Mouse (Mus musculus): ENCODE measurements around the gene Tanc2. TPM values are rescaled to one million over a fixed set of nuclear protein-coding genes. Genes with fewer than 3 reads are reported as not detected.

Gene Tanc2
- total RNA-seq, 2 experiments from 2014 or later = 8.3 to 10.2 TPM

- no peak for DNase-seq
- intact Hi-C loops (cut with DNase I) = loop anchor here (5.0 to 10.0 kb wide), 4 partner anchors 321 to 639 kb away; no protein-coding TSS in a partner anchor
Observed at GRCm38 (mm10) chr11:105913580-105913979, 323.8 kb downstream of the Tanc2 start.

DNA sequence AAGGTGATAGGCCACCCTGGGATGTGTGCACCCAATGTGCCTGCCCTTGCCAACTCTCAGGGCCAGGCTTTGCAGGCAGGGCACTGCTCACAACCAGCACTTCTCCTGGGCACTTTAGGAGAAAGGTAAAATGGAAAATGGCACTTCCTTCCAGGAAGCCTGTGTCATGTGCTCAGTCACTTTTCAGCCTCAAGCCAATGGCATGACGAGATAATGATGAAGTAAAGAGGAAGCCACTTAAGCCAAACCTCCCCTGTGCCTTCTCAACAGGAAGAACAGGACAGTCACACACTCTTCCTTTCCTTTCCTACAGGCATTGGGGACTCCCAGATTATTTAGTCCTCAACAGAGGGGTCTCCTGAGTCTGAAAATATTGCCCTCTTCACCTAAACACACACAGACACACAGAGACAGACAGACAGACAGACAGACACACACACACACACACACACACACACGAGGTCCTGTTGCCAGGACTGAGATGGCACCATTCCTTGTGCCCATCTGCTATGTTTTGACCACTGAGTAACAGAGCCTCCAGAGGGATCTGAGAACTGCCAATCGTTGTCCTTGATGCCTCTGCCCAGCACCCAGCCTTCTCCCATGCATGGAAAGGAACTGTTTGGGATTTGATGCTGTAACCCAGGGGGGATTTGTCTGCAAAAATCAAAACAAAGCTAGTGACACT lies 330.5 kb downstream of the Tanc2 start:
- no peak for DNase-seq
- intact Hi-C loops (cut with DNase I) = no loop called here

DNA sequence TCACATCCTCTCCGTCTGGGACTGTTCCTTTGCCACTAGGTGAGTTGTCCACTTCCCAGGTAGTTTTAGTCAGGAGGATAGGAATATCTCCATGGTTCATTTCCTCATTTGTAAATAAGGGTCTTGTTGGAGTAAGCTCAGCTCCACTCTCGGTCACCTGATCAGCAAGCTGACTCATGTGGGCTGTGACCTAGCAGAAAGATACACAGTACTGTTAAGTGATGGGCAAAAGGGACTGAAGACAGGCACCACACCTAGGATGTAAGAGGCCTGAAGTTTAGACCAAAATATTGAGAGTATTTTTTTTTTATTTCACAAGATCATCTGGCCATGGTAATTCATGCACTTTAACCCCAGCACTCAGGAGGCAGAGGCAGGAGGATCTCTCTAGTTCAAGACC lies 331.1 kb downstream of the Tanc2 start:
- intact Hi-C loops (cut with DNase I) = no loop called here
- DNase-seq = no peak

- intact Hi-C loops (cut with DNase I) = no loop called here
- DNase-seq = no peak
Observed at GRCm38 (mm10) chr11:105921275-105921674, 331.5 kb downstream of the Tanc2 start.

DNA sequence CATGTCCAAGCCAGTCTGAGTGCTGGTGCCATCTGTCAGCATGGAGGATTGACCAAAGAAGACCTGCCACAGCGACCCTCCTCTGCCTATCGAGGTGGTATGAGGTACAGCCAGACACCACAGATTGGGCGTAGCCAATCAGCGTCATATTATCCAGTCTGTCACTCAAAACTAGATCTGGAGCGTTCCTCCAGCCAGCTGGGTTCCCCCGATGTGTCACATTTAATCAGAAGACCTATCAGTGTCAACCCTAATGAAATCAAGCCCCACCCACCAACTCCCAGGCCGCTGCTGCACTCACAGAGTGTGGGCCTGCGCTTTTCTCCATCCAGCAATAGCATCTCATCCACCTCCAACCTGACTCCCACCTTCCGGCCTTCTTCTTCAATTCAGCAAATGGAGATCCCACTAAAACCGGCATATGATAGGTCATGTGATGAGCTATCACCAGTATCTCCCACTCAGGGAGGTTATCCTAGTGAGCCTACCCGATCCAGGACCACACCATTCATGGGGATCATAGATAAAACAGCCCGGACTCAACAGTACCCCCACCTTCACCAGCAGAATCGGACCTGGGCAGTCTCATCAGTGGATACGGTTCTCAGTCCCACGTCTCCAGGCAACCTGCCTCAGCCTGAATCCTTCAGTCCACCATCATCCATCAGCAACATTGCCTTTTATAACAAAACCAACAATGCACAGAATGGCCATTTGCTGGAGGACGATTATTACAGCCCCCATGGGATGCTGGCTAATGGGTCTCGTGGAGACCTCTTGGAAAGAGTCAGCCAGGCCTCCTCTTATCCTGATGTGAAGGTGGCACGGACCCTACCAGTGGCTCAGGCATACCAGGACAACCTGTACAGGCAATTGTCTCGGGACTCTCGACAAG lies 333.2 kb downstream of the Tanc2 start:
- intact Hi-C loops (cut with DNase I) = no loop called here
- no peak for DNase-seq

GRCm38 (mm10) chr11:105927065-105928030 lies 337.6 kb downstream of the Tanc2 start:
- DNase-seq = peak in 1 of 2 experiments; percentile 66
- intact Hi-C loops (cut with DNase I) = loop anchor here (2.0 kb wide), 2 partner anchors 41 to 99 kb away; no protein-coding TSS in a partner anchor

DNA sequence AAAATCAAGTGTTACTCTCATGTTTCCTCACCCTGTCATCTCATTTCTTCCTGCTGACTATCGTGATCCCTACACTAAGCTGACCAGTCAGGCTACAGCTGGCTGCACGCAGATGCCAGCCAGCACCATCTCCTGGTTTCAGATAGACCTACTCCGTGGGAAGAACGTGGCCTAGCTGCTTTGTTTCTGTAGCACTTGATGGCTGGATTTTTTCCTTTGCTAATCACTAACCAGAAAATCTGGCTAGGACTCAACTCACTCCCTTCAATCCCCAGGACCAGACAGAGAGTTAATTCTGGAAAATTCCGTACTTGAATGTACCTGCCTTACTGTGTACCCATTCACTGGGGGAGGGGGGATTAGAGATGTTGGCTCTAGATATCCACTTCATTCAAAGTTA lies 338.4 kb downstream of the Tanc2 start:
- intact Hi-C loops (cut with DNase I) = loop anchor here (2.0 kb wide), 1 partner anchor 41 kb away; no protein-coding TSS in a partner anchor
- DNase-seq = no peak

- intact Hi-C loops (cut with DNase I) = no loop called here
Observed at GRCm38 (mm10) chr11:105931380-105931779, 341.6 kb downstream of the Tanc2 start.

GRCm38 (mm10) chr11:105933746-105934145 lies 344.0 kb downstream of the Tanc2 start:
- intact Hi-C loops (cut with DNase I) = no loop called here
- no peak for DNase-seq

More at GRCm38 (mm10) chr11:105931380-105931779, 341.6 kb downstream of the Tanc2 start:
- DNase-seq = no peak

GRCm38 (mm10) chr11:105934303-105934711 lies 344.5 kb downstream of the Tanc2 start:
- intact Hi-C loops (cut with DNase I) = no loop called here
- peak; percentile 32 to 51 for DNase-seq

DNA sequence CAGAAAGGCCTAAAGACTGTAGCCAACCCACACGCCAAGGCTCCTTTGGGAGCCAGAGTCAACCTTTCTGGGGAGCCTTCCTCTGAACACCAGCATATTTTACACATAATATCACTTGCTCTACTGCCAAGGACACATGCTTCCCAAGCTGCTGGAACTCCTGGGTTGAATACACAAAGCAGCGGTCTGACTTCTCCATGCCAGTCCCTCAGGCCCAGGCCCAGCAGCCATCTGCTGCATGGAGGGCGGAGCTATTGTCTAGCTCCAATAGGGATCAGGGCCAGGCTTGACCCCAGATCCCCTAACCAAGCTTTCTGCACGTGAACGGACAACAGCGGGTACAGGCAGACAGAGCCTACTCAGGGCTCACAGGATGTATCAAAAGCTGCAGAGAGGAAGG lies 345.0 kb downstream of the Tanc2 start:
- peak; percentile 49 to 54 for DNase-seq

DNA sequence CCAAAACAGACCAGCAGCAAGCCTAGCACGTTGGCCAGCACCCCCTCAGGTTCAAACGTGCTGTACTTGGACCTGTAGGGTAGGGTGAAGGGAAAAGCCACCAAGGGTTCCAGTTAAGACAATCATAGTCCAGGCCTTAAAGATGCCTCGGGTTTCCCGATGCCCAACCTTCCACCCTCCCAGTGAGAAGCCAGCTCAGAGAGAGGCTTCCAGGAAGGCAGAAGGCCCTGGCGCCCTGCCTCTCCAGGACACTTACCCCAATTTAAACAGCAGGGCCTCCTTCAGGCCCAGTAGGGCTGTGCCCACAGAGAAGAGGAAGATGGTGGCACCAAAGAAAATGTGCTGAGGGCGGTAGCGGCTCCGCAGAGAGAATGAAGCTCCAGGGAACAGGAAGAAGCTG lies 345.7 kb downstream of the Tanc2 start:
- intact Hi-C loops (cut with DNase I) = no loop called here
- no peak for DNase-seq

More for the DNA sequence above, 345.0 kb downstream of the Tanc2 start:
- intact Hi-C loops (cut with DNase I) = no loop called here

DNA sequence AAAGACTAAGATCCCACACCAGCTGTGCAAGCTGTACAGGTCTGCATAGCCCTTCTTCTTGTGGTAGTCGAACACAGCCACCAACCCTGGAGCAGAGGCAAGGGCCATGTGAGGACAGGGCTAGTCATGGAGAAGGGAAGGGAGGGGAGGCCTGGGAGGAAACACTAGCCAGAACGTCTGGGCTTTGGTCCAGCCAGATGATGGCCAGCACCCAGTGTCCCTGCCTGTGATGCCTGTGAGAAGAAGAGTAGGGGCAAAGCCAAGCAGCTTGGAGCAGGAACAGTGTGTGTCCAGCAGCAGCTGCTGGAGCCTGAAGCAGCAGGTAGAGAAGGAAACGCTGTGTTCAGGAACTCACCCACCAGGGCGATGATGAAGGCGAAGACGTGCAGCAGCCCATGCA lies 346.4 kb downstream of the Tanc2 start:
- intact Hi-C loops (cut with DNase I) = no loop called here
- DNase-seq = peak; percentile 89 to 92

DNA sequence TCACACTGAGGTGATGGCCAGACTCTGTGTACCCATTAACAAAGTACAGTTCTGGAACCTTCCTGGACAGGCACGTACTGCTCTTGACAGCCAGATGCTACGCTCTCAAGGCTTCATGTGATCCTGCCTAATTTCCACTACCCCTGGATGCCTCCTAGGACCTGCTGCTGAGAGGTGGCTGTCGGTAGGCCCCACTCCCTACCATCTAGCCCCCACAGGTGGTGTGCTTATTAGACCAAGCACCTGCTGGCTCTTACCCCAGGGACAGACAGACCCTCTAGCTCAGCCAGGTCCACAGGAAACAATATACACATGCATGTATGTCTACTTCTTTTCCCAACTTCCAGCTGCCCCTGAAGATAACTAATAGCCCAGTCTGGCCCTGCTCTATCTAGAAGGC lies 347.2 kb downstream of the Tanc2 start:
- intact Hi-C loops (cut with DNase I) = no loop called here
- DNase-seq = no peak

GRCm38 (mm10) chr11:105938771-105939170 lies 349.0 kb downstream of the Tanc2 start:
- intact Hi-C loops (cut with DNase I) = no loop called here
- peak in 1 of 2 experiments; percentile 28 for DNase-seq

GRCm38 (mm10) chr11:105941973-105942372 lies 352.2 kb downstream of the Tanc2 start:
- no peak for DNase-seq
- intact Hi-C loops (cut with DNase I) = no loop called here

DNA sequence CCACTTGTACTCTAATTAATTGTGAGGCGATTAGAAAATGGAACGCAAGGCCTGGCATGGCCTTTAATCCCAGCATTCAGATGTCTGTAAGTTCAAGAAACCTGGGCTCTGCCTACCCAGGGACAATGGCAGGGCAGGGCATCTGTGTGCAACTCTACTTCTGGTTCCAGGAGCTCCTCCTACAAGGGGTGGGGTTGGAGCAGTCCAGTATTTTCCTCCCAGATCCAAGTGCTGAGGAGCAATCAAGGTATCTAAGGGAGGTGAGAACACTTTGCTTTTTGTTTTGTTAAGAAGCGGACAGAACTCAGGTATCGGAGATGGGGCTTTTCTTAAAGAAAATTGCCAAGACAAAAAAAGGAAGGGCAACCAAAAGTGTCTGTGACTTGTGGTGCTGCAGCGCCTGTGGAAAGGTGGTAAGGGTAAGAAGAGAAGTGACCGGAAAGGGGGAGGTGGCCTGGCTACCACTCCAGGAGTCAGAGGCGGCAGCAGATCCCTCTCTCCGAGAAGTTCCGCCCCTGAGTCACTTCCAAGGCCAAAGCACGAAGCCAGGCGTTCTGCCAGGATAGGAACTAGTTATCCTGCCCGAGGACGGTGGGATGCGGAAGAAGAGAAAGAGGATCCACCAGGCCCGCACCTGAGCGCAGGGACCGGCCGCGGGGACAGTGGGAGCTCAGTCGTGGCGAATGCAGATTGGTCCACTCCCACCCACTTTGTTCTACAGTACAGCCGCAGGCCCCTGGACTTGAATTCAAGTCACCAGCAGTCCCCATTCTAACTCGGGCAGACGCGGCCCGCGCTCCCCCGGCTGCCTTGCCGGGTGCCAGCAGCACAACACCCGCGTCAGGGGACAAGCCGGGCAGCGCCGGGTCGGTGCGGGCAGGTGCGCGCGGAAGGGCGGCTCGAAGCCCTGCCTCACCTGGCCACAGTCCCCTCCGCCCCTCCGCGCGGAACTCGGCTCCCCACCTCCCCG lies 353.6 kb downstream of the Tanc2 start:
- intact Hi-C loops (cut with DNase I) = no loop called here
- DNase-seq = peak; percentile 35 to 58

- DNase-seq = peak; percentile 57 to 63
- intact Hi-C loops (cut with DNase I) = no loop called here
Observed at GRCm38 (mm10) chr11:105944126-105944621, 354.4 kb downstream of the Tanc2 start.

All from gastrocnemius, postnatal 36 days (tissue).